Mouse (Mus musculus) limb, embryonic 15.5 days (tissue): ENCODE results near the gene Stat1. TPM values are rescaled to one million over a fixed set of nuclear protein-coding genes. Genes with fewer than 3 reads are reported as not detected.

Experiments used
- ATAC-seq: fragments of 200-750 bp; cut with Nextera tagmentation; 2 replicates; pipeline ENCODE4 v1.8.0; 2017; ENCODE audit warnings: low read depth, moderate TSS enrichment; ENCODE audit not compliant: insufficient number of reproducible peaks, low FRiP score, low TSS enrichment
- H3K27ac ChIP-seq: fragments of 300-500 bp; sonication (generic); 2 replicates; pipeline ENCODE4 v1.5.1; 2015; ENCODE audit warnings: moderate library complexity, mild to moderate bottlenecking, inconsistent platforms
- H3K27me3 ChIP-seq: fragments of 300-500 bp; sonication (generic); 2 replicates; pipeline ENCODE4 v1.6.1; 2015; ENCODE audit warnings: inconsistent platforms
- H3K36me3 ChIP-seq: fragments of 300-500 bp; sonication (generic); 2 replicates; pipeline ENCODE4 v1.6.1; 2015; ENCODE audit warnings: inconsistent platforms
- H3K4me1 ChIP-seq: fragments of 300-500 bp; sonication (generic); 2 replicates; pipeline ENCODE4 v1.6.1; 2015; ENCODE audit warnings: inconsistent platforms
- H3K4me2 ChIP-seq: fragments of 300-500 bp; sonication (generic); 2 replicates; pipeline ENCODE4 v1.6.1; 2015; ENCODE audit warnings: mild to moderate bottlenecking, inconsistent platforms
- H3K4me3 ChIP-seq: fragments of 300-500 bp; sonication (generic); 2 replicates; pipeline ENCODE4 v1.5.1; 2015; ENCODE audit warnings: mild to moderate bottlenecking, inconsistent platforms
- H3K9ac ChIP-seq: fragments of 300-500 bp; sonication (generic); 2 replicates; pipeline ENCODE4 v1.6.1; 2015; ENCODE audit warnings: inconsistent platforms
- H3K9me3 ChIP-seq: fragments of 300-500 bp; sonication (generic); 2 replicates; pipeline ENCODE4 v1.6.1; 2016; ENCODE audit warnings: inconsistent platforms
- WGBS: fragments of 180-500 bp; shearing (Covaris S2); methylation state at CpG from one replicate; pipeline ENCODE4 v1.1.7; 2015; 5-methylcytosine and 5-hydroxymethylcytosine counted together
- polyA plus RNA-seq: library from polyadenylated mRNA; unstranded; fragments of >200 nt; fragmentation: Nextera tagmentation; extraction: Ambion mirVana; gene quantifications from 2 replicates; pipeline ENCODE4 v1.2.1, GENCODE M21; 2015

Gene Stat1
- polyA plus RNA-seq, 1 experiment from 2014 or later = 22.5 TPM

GRCm38 (mm10) chr1:52170747-52171146 lies 51.5 kb downstream of the Stat1 start:
- H3K9me3 ChIP-seq = no peaks in the 10 kb centered on the region
- H3K4me1 ChIP-seq = peaks cover 9% of the 10 kb centered on the region; the same call in 1 of the 2 replicates
- no peaks in the 10 kb centered on the region for H3K27me3 ChIP-seq
- no peak overlapping the region for H3K9ac ChIP-seq
- 0 out of 2 replicates have a peak, but pooled peaks cover under 1% of the 10 kb centered on the region for H3K36me3 ChIP-seq
- no peak overlapping the region for H3K4me3 ChIP-seq
- H3K4me2 ChIP-seq = no peak overlapping the region
- WGBS = 69% methylated on average over 7 of the region's 7 CpGs
- no peak for ATAC-seq
- H3K27ac ChIP-seq = no peak overlapping the region

GRCm38 (mm10) chr1:52171271-52171670 lies 52.0 kb downstream of the Stat1 start:
- no peaks in the 10 kb centered on the region for H3K36me3 ChIP-seq
- no peak overlapping the region for H3K9ac ChIP-seq
- no peak overlapping the region for H3K4me2 ChIP-seq
- ATAC-seq = no peak
- no peaks in the 10 kb centered on the region for H3K9me3 ChIP-seq
- WGBS = 66% methylated on average over 8 of the region's 8 CpGs
- H3K4me1 ChIP-seq = peaks cover 13% of the 10 kb centered on the region
- no peaks in the 10 kb centered on the region for H3K27me3 ChIP-seq
- no peak overlapping the region for H3K4me3 ChIP-seq
- H3K27ac ChIP-seq = no peak overlapping the region

GRCm38 (mm10) chr1:52175321-52175720 lies 56.1 kb downstream of the Stat1 start:
- no peak overlapping the region for H3K4me3 ChIP-seq
- no peaks in the 10 kb centered on the region for H3K9me3 ChIP-seq
- no peak overlapping the region for H3K4me2 ChIP-seq
- H3K27ac ChIP-seq = no peak overlapping the region
- no peak for ATAC-seq
- 41% methylated on average over 5 of the region's 5 CpGs for WGBS
- H3K36me3 ChIP-seq = no peaks in the 10 kb centered on the region
- H3K4me1 ChIP-seq = peaks cover 12% of the 10 kb centered on the region; the same call in 1 of the 2 replicates
- no peak overlapping the region for H3K9ac ChIP-seq
- H3K27me3 ChIP-seq = no peaks in the 10 kb centered on the region

GRCm38 (mm10) chr1:52175983-52176382 lies 56.7 kb downstream of the Stat1 start:
- H3K4me2 ChIP-seq = no peak overlapping the region
- H3K27ac ChIP-seq = no peak overlapping the region
- no peak overlapping the region for H3K9ac ChIP-seq
- no peaks in the 10 kb centered on the region for H3K27me3 ChIP-seq
- H3K36me3 ChIP-seq = no peaks in the 10 kb centered on the region
- no peak for ATAC-seq
- H3K9me3 ChIP-seq = no peaks in the 10 kb centered on the region
- H3K4me3 ChIP-seq = no peak overlapping the region
- peaks cover 9% of the 10 kb centered on the region; the same call in 1 of the 2 replicates for H3K4me1 ChIP-seq
- WGBS = 10% methylated on average over 3 of the region's 3 CpGs

- Histone ChIP-seq H3K9ac (no peak overlapping the region), H3K4me1 (peaks cover 7% of the 10 kb centered on the region; the same call in 1 of the 2 replicates), H3K9me3 (no peaks in the 10 kb centered on the region), H3K27ac (no peak overlapping the region), H3K4me2 (no peak overlapping the region), H3K36me3 (no peaks in the 10 kb centered on the region), H3K4me3 (no peak overlapping the region), H3K27me3 (no peaks in the 10 kb centered on the region)
- 61% methylated on average over 2 of the region's 2 CpGs for WGBS
- no peak for ATAC-seq
Observed at GRCm38 (mm10) chr1:52176999-52177398, 57.8 kb downstream of the Stat1 start.

GRCm38 (mm10) chr1:52179939-52180568 lies 60.8 kb downstream of the Stat1 start:
- peaks cover 7% of the 10 kb centered on the region; the same call in 1 of the 2 replicates for H3K4me1 ChIP-seq
- no peaks in the 10 kb centered on the region for H3K9me3 ChIP-seq
- no peak overlapping the region for H3K4me2 ChIP-seq
- H3K36me3 ChIP-seq = no peaks in the 10 kb centered on the region
- WGBS = 87% methylated on average over 9 of the region's 9 CpGs
- no peaks in the 10 kb centered on the region for H3K27me3 ChIP-seq
- no peak overlapping the region for H3K27ac ChIP-seq
- H3K9ac ChIP-seq = no peak overlapping the region
- H3K4me3 ChIP-seq = no peak overlapping the region
- ATAC-seq = no peak

GRCm38 (mm10) chr1:52181994-52182393 lies 62.8 kb downstream of the Stat1 start:
- Histone ChIP-seq H3K27ac (no peak overlapping the region), H3K9me3 (no peaks in the 10 kb centered on the region), H3K4me3 (no peak overlapping the region), H3K27me3 (no peaks in the 10 kb centered on the region), H3K4me1 (no peaks in the 10 kb centered on the region), H3K4me2 (no peak overlapping the region), H3K36me3 (no peaks in the 10 kb centered on the region), H3K9ac (no peak overlapping the region)
- no peak for ATAC-seq

GRCm38 (mm10) chr1:52182992-52183391 lies 63.8 kb downstream of the Stat1 start:
- Histone ChIP-seq H3K4me2 (no peak overlapping the region), H3K36me3 (peaks cover 3% of the 10 kb centered on the region; the same call in 1 of the 2 replicates), H3K4me3 (no peak overlapping the region), H3K27me3 (no peaks in the 10 kb centered on the region), H3K9ac (no peak overlapping the region), H3K9me3 (no peaks in the 10 kb centered on the region), H3K4me1 (no peaks in the 10 kb centered on the region), H3K27ac (no peak overlapping the region)
- WGBS = 75% methylated on average over 2 of the region's 2 CpGs
- ATAC-seq = no peak

Other genes starting within 250 kb of the Stat1 start
- 76.1 and 88.9 TPM in 2 replicates for gene Myo1b, start 203.4 kb upstream of the Stat1 start, polyA plus RNA-seq
- gene Stat4, start 132.3 kb upstream of the Stat1 start, polyA plus RNA-seq = 0.77 and 0.81 TPM in 2 replicates
- 20.1 and 25.6 TPM in 2 replicates for gene Gls, start 113.8 kb downstream of the Stat1 start, polyA plus RNA-seq